Mouse (Mus musculus) embryo, embryonic 10.5 days (tissue): ENCODE results near the gene Gpr63.
A peak's percentile ranks its signal among the peaks of the same experiment; 100 is the strongest.
"Not testable (repeated sequence)": the region's sequence is repeated elsewhere in the genome, so short reads cannot be mapped to it uniquely, and the experiment has no call there.

Source experiments
- DNase-seq: peaks from one replicate; pipeline ENCODE4 v3.0.0-alpha.2; 2015; ENCODE audit warnings: low spot score

Gene Gpr63

GRCm38 (mm10) chr4:24966299-24966991 is at the start of gene Gpr63:
Gpr63 (plus strand) TSS chr4:24966407.
- peak; percentile 88 for DNase-seq

GRCm38 (mm10) chr4:24920006-24920577 is 46.1 kb upstream of the Gpr63 start:
- no peak for DNase-seq

- DNase-seq, result no peak
These were observed 41.5 kb upstream of the Gpr63 start for GRCm38 (mm10) chr4:24924726-24925125.

DNA sequence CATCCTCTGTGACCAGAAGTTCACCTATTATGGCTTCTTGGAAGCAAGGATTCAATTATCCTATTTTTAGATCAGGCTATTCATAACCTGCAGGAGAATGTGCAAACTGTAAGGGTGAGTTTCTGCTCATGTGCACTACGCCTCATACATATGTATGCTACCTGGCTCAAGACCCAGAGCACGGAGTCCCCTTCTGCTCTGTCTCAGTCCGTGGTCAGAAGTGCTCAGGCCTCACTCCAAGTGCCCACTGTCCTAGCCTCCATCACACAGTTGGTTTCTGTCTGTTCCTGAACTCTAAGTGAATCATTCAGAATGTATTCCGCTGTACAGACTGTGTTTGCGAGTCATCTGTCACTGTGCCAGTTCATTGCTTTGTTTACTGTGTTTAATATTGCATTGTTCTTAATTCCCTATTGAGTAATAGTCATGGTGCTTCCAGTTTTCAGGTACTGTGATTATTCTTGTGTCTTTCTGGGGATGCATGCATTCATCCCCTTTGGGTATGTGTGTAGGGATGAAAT is 37.9 kb upstream of the Gpr63 start:
- DNase-seq, result no peak

- DNase-seq, result no peak
These were observed 37.3 kb upstream of the Gpr63 start for GRCm38 (mm10) chr4:24928926-24929325.

- no peak for DNase-seq
These were observed 23.3 kb upstream of the Gpr63 start for GRCm38 (mm10) chr4:24942728-24943424.

- no peak for DNase-seq
These were observed 299 bp upstream of the Gpr63 start for GRCm38 (mm10) chr4:24965918-24966298.

- DNase-seq, result peak; percentile 55
These were observed 1.0 kb downstream of the Gpr63 start for GRCm38 (mm10) chr4:24967251-24967650.

- DNase-seq, result no peak
These were observed 12.4 kb downstream of the Gpr63 start for GRCm38 (mm10) chr4:24978589-24978988.

GRCm38 (mm10) chr4:24985612-24986011 is 19.4 kb downstream of the Gpr63 start:
- no peak for DNase-seq

- DNase-seq, result no peak
These were observed 25.3 kb downstream of the Gpr63 start for GRCm38 (mm10) chr4:24991475-24991874.

DNA sequence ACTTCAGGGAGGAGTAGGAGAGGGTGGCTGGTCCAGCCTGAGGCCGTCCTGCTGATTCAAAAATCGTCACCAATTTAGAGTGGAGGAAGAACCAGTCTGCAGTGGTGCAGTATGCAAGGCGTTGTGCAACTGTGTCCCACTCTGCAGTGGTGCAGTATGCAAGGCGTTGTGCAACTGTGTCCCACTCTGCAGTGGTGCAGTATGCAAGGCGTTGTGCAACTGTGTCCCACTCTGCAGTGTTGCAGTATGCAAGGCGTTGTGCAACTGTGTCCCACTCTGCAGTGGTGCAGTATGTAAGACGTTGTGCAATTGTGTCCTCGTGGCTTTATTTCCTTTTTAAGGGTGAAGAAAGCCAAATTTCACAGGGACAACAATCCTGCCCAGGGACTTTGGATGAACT is 43.1 kb downstream of the Gpr63 start:
- DNase-seq, result not testable (repeated sequence)

DNA sequence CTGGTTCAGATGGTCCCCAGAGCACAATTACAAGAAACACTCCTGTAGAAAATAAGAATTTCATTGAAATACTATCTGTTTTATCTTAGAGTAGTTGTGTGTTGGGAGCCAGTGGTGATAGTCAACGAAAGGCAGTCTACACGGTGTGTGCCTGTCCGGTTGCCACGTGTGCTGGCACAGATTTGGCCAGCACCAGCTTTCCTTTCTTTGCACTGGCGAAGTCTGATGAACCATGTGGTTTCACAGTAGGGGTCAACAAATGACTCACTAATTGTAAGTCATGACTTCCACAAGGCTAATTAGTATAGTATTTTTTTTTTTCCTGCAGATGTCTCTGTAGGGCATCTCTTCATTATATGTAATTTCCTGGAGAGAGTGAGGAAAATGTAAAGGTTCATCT is 45.6 kb downstream of the Gpr63 start:
- DNase-seq, result peak; percentile 6

- DNase-seq, result no peak
These were observed 46.5 kb downstream of the Gpr63 start for GRCm38 (mm10) chr4:25012726-25013125.

DNA sequence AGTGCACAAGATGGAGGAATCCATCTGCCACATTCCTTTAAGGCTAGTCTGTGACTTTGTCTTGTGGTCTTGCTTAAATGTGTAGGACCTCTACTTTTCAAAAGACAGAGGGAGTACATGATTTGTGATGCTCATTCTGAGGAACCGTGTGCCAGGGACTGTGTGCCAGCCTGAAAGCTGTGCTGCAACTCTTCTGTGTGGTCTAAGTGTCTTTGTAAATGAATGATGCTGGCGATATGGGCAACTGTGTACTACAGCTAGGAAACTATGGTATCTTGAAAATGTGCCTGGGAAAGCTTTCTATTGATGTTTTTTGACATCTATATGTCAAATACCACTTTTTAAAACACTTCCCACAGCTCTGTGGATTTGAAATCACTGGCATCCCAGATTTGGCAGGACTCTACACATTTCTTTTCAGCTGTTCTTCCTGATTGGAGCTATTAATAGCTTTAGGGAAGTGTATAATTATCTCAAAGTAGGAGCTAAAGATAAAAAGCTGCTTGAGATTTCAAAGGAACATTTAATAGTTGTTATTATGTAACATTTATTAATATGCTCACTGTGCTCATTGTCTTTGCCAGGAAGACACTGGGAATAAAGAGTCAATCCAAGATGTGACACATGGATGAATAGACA is 48.9 kb downstream of the Gpr63 start:
- DNase-seq, result no peak

DNA sequence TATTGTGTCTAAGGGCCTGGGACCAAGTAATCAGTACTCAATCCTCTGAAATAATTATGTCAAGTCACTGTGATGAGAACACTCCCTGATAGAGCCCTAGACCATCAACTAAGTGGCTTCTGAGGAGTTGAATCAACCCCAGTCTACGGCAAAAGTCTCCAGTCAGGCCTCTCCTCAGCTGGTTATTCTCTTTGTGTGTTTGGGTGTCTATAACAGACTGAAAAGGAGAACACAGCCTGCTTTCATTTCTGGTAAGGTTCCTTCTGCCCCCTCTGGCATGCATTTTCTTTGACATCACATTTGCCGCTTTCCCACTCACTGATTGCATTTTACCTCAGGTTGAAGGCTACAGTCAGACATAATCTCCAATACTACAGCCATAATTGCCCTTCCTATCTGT is 62.0 kb downstream of the Gpr63 start:
- no peak for DNase-seq

GRCm38 (mm10) chr4:25028752-25029151 is 62.5 kb downstream of the Gpr63 start:
- no peak for DNase-seq

- DNase-seq, result no peak
These were observed 63.7 kb downstream of the Gpr63 start for GRCm38 (mm10) chr4:25029875-25030274.

DNA sequence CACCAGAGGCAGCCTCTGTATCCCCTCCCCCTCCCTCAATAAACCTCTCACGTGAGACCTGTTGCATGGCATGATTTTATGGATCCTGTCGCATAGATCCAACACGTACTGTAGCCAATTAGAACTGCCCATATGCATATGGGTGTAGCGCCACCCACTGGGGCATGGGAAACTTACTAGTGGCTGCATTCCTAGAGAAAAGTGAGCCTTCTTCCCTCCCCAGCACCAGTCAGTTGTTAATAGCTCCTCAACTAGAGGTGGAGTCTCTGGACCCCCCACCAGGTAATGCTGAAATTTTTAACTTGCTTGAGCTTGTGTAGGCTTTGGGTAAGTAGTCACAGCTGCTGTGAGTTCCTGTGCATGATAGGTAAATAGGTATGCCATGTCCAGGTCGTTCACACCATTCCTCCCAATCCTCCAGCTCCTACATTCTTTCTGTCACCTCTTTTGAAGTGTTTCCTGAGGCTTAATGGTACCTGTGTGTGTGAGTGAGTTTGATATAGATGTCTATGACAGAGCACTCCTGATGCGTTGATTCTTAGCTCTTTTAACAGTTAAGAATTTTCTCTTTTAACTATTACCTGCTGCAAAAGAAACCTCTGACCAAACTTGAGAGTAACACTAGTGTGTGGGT is 69.1 kb downstream of the Gpr63 start:
- peak; percentile 40 for DNase-seq

DNA sequence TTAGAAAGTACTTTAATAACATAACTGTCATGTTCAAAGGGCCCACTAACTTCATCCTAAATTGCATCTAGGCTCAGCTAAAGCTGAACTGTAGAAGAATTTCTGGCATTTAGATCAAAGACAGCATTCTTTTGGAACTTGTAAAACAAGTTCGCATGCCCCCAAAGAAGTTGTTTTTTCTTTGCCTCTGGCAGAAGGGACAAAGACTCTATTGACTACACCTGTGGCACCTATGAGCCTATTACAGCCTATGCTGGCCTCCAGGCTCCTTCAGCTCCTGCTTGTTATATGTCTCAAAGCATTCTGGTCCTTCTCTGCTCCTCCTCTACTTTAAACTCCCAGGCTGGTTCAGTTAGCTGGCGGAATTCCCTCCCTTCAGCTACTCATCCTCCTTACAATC is 69.6 kb downstream of the Gpr63 start:
- peak; percentile 8 for DNase-seq

DNA sequence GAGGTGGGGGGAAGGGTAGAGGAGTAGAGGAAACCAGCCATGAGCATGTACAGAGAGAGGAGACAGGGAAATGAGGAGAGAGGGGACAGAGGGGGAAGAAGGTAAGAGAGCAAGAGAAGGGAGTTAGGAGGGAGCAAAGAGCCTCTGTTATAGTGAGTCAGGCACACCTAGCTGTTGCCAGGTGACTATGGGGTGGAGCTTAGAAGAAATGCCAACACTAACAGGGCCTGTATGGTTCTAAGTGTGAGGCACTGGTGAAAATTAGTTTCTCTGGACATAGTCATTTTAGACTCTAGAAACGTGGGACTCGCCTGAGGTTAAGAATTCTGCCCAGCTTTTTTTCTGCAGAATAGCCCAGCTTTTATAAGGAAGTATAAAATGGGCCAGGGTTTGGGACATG is 71.1 kb downstream of the Gpr63 start:
- DNase-seq, result no peak

- DNase-seq, result not testable (repeated sequence)
These were observed 89.3 kb downstream of the Gpr63 start for GRCm38 (mm10) chr4:25055541-25055940.
